Mouse (Mus musculus) limb, embryonic 15.5 days (tissue): Measurements from ENCODE around the gene Kif21b. TPM values are rescaled to one million over a fixed set of nuclear protein-coding genes. Genes with fewer than 3 reads are reported as not detected.

Experiments used
- ATAC-seq: fragments of 200-750 bp; cut with Nextera tagmentation; 2 replicates; pipeline ENCODE4 v1.8.0; 2017; ENCODE audit warnings: low read depth, moderate TSS enrichment; ENCODE audit not compliant: insufficient number of reproducible peaks, low FRiP score, low TSS enrichment
- H3K27ac ChIP-seq: fragments of 300-500 bp; sonication (generic); 2 replicates; pipeline ENCODE4 v1.5.1; 2015; ENCODE audit warnings: moderate library complexity, mild to moderate bottlenecking, inconsistent platforms
- H3K27me3 ChIP-seq: fragments of 300-500 bp; sonication (generic); 2 replicates; pipeline ENCODE4 v1.6.1; 2015; ENCODE audit warnings: inconsistent platforms
- H3K36me3 ChIP-seq: fragments of 300-500 bp; sonication (generic); 2 replicates; pipeline ENCODE4 v1.6.1; 2015; ENCODE audit warnings: inconsistent platforms
- H3K4me1 ChIP-seq: fragments of 300-500 bp; sonication (generic); 2 replicates; pipeline ENCODE4 v1.6.1; 2015; ENCODE audit warnings: inconsistent platforms
- H3K4me2 ChIP-seq: fragments of 300-500 bp; sonication (generic); 2 replicates; pipeline ENCODE4 v1.6.1; 2015; ENCODE audit warnings: mild to moderate bottlenecking, inconsistent platforms
- H3K4me3 ChIP-seq: fragments of 300-500 bp; sonication (generic); 2 replicates; pipeline ENCODE4 v1.5.1; 2015; ENCODE audit warnings: mild to moderate bottlenecking, inconsistent platforms
- H3K9ac ChIP-seq: fragments of 300-500 bp; sonication (generic); 2 replicates; pipeline ENCODE4 v1.6.1; 2015; ENCODE audit warnings: inconsistent platforms
- H3K9me3 ChIP-seq: fragments of 300-500 bp; sonication (generic); 2 replicates; pipeline ENCODE4 v1.6.1; 2016; ENCODE audit warnings: inconsistent platforms
- WGBS: fragments of 180-500 bp; shearing (Covaris S2); methylation state at CpG from one replicate; pipeline ENCODE4 v1.1.7; 2015; 5-methylcytosine and 5-hydroxymethylcytosine counted together
- polyA plus RNA-seq: library from polyadenylated mRNA; unstranded; fragments of >200 nt; fragmentation: Nextera tagmentation; extraction: Ambion mirVana; gene quantifications from 2 replicates; pipeline ENCODE4 v1.2.1, GENCODE M21; 2015

The Kif21b gene
- polyA plus RNA-seq, 1 experiment from 2014 or later: 2.6 TPM

DNA sequence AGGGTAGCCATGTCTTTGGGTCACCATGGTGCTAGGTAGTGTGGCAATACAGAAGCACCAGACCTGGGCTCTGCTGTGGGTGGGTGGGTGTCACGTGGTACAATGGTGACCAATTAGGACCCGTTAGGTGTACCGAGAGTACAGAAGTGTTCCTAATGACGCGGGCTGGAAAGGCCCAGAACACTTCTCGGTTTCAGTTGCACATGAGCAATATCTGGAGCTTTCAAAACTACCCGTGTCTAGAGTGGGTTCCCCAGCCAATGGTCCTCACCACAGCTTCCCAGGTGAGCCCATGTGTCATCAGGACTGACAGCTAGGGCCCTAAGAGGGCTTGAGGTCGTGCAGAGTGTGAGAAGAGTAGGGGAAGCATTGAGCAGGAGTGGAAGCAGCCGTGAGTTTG is 14.1 kb upstream of the Kif21b start:
- Histone ChIP-seq H3K4me1 (peaks cover 25% of the 10 kb centered on the region), H3K4me2 (no peak overlapping the region), H3K27me3 (no peaks in the 10 kb centered on the region), H3K4me3 (no peak overlapping the region), H3K27ac (no peak overlapping the region), H3K9me3 (no peaks in the 10 kb centered on the region), H3K36me3 (no peaks in the 10 kb centered on the region), H3K9ac (no peak overlapping the region)
- 83% methylated on average over 9 of the region's 9 CpGs for WGBS
- ATAC-seq: no peak

DNA sequence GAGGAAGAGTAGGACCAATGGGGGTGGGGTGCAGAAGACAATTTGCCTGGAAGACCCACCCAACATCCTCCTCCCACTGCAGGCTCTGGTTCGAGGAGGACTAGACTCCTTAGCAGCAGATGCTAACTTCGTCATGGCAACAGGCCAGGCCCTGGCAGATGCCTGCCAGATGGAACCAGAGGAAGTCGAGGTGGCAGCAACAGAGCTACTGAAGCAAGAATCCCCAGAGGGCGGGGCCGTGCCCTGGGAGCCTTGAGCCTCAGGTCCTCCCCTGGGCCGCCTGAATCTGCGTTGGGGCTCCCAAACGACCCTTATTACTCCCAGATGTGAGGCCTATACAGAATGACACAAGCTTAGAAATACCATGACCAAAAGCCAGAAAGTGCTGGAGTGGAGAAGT is 12.3 kb upstream of the Kif21b start:
- ATAC-seq: no peak
- no peak overlapping the region for H3K4me3 ChIP-seq
- H3K4me1 ChIP-seq: peaks cover 25% of the 10 kb centered on the region
- no peak overlapping the region for H3K4me2 ChIP-seq
- H3K9me3 ChIP-seq: no peaks in the 10 kb centered on the region
- 0 out of 2 replicates have a peak overlapping the region, but pooled peaks have one; percentile 5 for H3K27ac ChIP-seq
- no peaks in the 10 kb centered on the region for H3K27me3 ChIP-seq
- H3K9ac ChIP-seq: no peak overlapping the region
- no peaks in the 10 kb centered on the region for H3K36me3 ChIP-seq
- WGBS: 11% methylated on average over 8 of the region's 8 CpGs

DNA sequence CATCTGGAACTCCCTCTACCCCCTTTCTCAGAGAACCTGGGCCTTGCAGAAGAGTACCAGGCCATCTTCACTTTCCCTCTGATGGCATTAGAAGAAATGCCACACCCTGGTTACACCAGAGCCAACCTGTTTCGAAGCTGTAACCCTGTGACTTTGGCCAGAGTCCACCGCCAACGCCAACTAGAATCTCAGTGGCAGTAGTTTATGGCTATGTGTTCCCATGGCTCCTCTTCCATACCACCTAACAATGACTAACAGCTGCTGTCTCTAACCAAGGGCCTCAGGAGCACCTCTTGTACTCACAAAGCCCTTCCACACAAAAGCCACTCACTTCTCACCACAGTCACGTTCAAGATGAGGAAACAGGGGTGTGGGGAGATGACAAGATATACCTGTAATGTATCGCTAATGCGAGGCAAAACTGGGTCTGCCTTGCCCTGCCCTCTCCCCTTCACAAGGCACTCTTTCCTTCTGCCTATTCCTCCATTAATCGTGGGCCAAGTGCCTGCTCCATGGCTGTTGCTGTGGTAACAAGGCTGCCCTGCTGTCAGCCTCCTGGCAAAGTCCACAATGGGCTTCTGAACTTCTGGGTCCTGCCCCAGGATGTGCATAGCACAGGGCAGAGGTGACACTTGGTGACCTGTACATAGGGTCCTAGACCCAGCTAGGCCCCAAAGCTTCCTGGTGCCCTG is 11.5 kb upstream of the Kif21b start:
- Histone ChIP-seq H3K4me1 (peaks cover 25% of the 10 kb centered on the region), H3K9ac (no peak overlapping the region), H3K27ac (no peak overlapping the region), H3K9me3 (no peaks in the 10 kb centered on the region), H3K36me3 (no peaks in the 10 kb centered on the region), H3K4me3 (no peak overlapping the region), H3K27me3 (no peaks in the 10 kb centered on the region), H3K4me2 (no peak overlapping the region)
- 71% methylated on average over 7 of the region's 7 CpGs for WGBS
- no peak for ATAC-seq

GRCm38 (mm10) chr1:136120263-136120603 is 11.0 kb upstream of the Kif21b start:
- ATAC-seq: no peak
- Histone ChIP-seq H3K9me3 (no peaks in the 10 kb centered on the region), H3K9ac (no peak overlapping the region), H3K27me3 (no peaks in the 10 kb centered on the region), H3K4me1 (peaks cover 25% of the 10 kb centered on the region), H3K4me3 (no peak overlapping the region), H3K4me2 (no peak overlapping the region), H3K27ac (no peak overlapping the region), H3K36me3 (no peaks in the 10 kb centered on the region)
- WGBS: 65% methylated on average over 1 of the region's 1 CpGs

DNA sequence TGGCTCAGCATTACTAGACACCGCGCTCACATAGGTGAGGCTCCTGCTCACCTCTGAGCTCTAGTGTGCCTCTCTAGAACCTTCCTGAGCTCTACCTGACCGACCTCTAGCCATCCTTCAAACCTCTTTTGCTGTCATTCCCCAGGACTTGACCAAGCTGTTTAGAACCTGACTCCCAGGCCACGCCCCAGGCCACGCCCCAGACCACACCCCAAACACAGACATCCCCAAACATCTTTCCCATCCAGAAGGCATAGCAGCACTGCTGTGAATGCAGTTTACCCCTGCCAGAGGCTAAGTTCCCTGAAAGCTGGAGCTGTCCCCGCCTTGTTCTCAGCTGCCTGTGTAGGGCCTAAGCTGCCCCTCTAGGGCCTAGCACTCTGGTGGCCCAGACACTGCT is 10.4 kb upstream of the Kif21b start:
- Histone ChIP-seq H3K27me3 (no peaks in the 10 kb centered on the region), H3K27ac (no peak overlapping the region), H3K4me3 (no peak overlapping the region), H3K4me2 (no peak overlapping the region), H3K36me3 (no peaks in the 10 kb centered on the region), H3K9ac (no peak overlapping the region), H3K4me1 (peaks cover 25% of the 10 kb centered on the region), H3K9me3 (no peaks in the 10 kb centered on the region)
- no peak for ATAC-seq
- WGBS: 49% methylated on average over 6 of the region's 6 CpGs

GRCm38 (mm10) chr1:136122030-136122429 is 9.2 kb upstream of the Kif21b start:
- 83% methylated on average over 8 of the region's 8 CpGs for WGBS
- Histone ChIP-seq H3K9me3 (no peaks in the 10 kb centered on the region), H3K9ac (no peak overlapping the region), H3K4me3 (no peak overlapping the region), H3K27ac (no peak overlapping the region), H3K4me1 (peaks cover 29% of the 10 kb centered on the region), H3K27me3 (no peaks in the 10 kb centered on the region), H3K36me3 (no peaks in the 10 kb centered on the region), H3K4me2 (no peak overlapping the region)
- no peak for ATAC-seq

DNA sequence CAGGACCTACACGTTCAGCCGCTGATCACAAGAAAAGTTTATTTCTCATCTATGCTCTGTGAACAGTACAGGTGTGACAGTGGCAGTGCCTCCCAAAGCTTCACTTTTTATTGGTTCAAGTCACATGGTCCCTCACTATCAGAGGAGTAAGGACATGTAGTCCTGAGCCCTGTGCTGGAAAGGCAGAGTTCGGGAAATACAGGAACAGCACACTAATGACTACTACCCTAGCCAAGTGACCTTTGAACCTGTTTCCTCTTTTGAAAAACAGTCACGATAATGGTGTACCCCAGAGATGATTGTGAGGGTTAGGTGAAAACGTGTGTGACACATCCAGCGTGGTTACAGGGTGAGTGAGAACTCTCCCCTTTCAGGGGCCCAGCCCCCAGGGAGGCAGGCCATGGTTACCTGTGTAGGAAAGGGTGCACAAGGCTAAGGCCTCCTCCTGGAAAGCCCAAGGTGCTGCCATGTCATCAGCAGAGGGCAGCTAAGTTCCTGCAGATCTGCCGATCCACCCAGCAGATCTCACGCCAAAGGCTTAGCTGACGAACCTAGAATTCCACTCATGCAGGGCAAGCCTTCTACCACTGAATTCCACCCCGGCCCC is 4.9 kb upstream of the Kif21b start:
- H3K36me3 ChIP-seq: no peaks in the 10 kb centered on the region
- H3K9me3 ChIP-seq: no peaks in the 10 kb centered on the region
- no peak overlapping the region for H3K9ac ChIP-seq
- 76% methylated on average over 10 of the region's 10 CpGs for WGBS
- H3K27me3 ChIP-seq: no peaks in the 10 kb centered on the region
- ATAC-seq: no peak
- no peak overlapping the region for H3K4me2 ChIP-seq
- peaks cover 40% of the 10 kb centered on the region for H3K4me1 ChIP-seq
- H3K27ac ChIP-seq: no peak overlapping the region
- H3K4me3 ChIP-seq: no peak overlapping the region

DNA sequence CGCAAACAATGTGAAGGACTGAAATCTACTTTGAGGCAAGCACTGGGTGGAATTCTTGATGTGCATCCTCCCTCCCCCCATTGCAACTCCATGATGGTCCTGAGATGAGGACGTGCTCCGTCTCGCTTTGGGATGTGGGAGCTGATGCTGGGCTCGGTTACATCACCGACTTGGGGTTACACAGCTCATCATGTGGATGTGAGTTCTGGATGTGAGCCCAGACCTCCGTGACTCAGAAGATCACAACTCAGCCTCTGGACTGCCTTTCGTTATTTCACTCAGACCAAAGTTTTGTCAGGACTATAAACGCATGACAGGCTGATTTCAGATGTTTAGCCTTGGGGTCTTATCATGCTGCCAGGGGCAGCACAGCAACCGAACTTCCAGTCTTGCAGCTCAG is 4.3 kb upstream of the Kif21b start:
- Histone ChIP-seq H3K4me1 (peaks cover 46% of the 10 kb centered on the region), H3K27ac (0 out of 2 replicates have a peak overlapping the region, but pooled peaks have one; percentile 11), H3K9me3 (no peaks in the 10 kb centered on the region), H3K27me3 (no peaks in the 10 kb centered on the region), H3K36me3 (no peaks in the 10 kb centered on the region), H3K4me2 (no peak overlapping the region), H3K9ac (no peak overlapping the region), H3K4me3 (no peak overlapping the region)
- 34% methylated on average over 10 of the region's 10 CpGs for WGBS
- ATAC-seq: no peak

- H3K4me1 ChIP-seq: peaks cover 55% of the 10 kb centered on the region
- H3K36me3 ChIP-seq: no peaks in the 10 kb centered on the region
- H3K4me3 ChIP-seq: no peak overlapping the region
- H3K27ac ChIP-seq: peak overlapping the region; percentile 69
- H3K9ac ChIP-seq: no peak overlapping the region
- ATAC-seq: no peak
- H3K27me3 ChIP-seq: no peaks in the 10 kb centered on the region
- no peaks in the 10 kb centered on the region for H3K9me3 ChIP-seq
- H3K4me2 ChIP-seq: no peak overlapping the region
- 59% methylated on average over 3 of the region's 3 CpGs for WGBS
Observed at GRCm38 (mm10) chr1:136127856-136128255, 3.3 kb upstream of the Kif21b start.

- no peaks in the 10 kb centered on the region for H3K36me3 ChIP-seq
- no peaks in the 10 kb centered on the region for H3K27me3 ChIP-seq
- no peak overlapping the region for H3K4me3 ChIP-seq
- 16% methylated on average over 5 of the region's 5 CpGs for WGBS
- no peaks in the 10 kb centered on the region for H3K9me3 ChIP-seq
- H3K9ac ChIP-seq: no peak overlapping the region
- H3K4me2 ChIP-seq: no peak overlapping the region
- peak overlapping the region; percentile 69 for H3K27ac ChIP-seq
- ATAC-seq: no peak
- peaks cover 61% of the 10 kb centered on the region for H3K4me1 ChIP-seq
Observed at GRCm38 (mm10) chr1:136128416-136128815, 2.8 kb upstream of the Kif21b start.

- no peak overlapping the region for H3K4me3 ChIP-seq
- 45% methylated on average over 4 of the region's 4 CpGs for WGBS
- H3K27me3 ChIP-seq: no peaks in the 10 kb centered on the region
- H3K27ac ChIP-seq: no peak overlapping the region
- H3K4me1 ChIP-seq: peaks cover 67% of the 10 kb centered on the region
- no peak overlapping the region for H3K9ac ChIP-seq
- H3K4me2 ChIP-seq: no peak overlapping the region
- no peak for ATAC-seq
- H3K9me3 ChIP-seq: no peaks in the 10 kb centered on the region
- H3K36me3 ChIP-seq: no peaks in the 10 kb centered on the region
Observed at GRCm38 (mm10) chr1:136128944-136129589, 2.1 kb upstream of the Kif21b start.

- H3K36me3 ChIP-seq: no peaks in the 10 kb centered on the region
- H3K4me1 ChIP-seq: peaks cover 78% of the 10 kb centered on the region
- no peaks in the 10 kb centered on the region for H3K9me3 ChIP-seq
- no peak overlapping the region for H3K9ac ChIP-seq
- ATAC-seq: no peak
- no peaks in the 10 kb centered on the region for H3K27me3 ChIP-seq
- no peak overlapping the region for H3K4me3 ChIP-seq
- H3K4me2 ChIP-seq: no peak overlapping the region
- 47% methylated on average over 3 of the region's 3 CpGs for WGBS
- H3K27ac ChIP-seq: no peak overlapping the region
Observed at GRCm38 (mm10) chr1:136130107-136130506, 1.1 kb upstream of the Kif21b start.
